9 mouse cellular contexts compared by ENCODE assay signal in genomic region chr5:35244204-35244603, GRCm38 (mm10). TPM values are rescaled to one million over a fixed set of nuclear protein-coding genes. Genes with fewer than 3 reads are reported as not detected.
DNase-seq lines count a peak whose midpoint lies in the region; ATAC-seq and TF ChIP-seq lines count a peak whose summit lies in the region.
"Had no signal": no experiment of that assay in that cellular context is flagged by ENCODE, and none has a peak within 500 bp of the region (broad histone marks: within the 10 kb centered on the region; RNA-seq: fewer than 3 reads in every experiment).

No protein-coding gene starts in this region.

- TF ChIP-seq POLR2A in cerebellum, adult 2 months (IDR thresholded peaks at IDR 0.05; ENCODE audit: borderline replicate concordance, insufficient read depth, low read length) = no peak
- TF ChIP-seq POLR2A in lung, adult 2 months (IDR thresholded peaks at IDR 0.05; ENCODE audit: borderline replicate concordance, extremely low read depth, low read depth, low read length) = no peak

- TF ChIP-seq CTCF in cerebellum, adult 2 months (IDR thresholded peaks at IDR 0.05; ENCODE audit: borderline replicate concordance, insufficient read depth, low read depth, low read length) = 0 out of 2 replicates have a peak, but pooled peaks have one; percentile 30
- TF ChIP-seq CTCF in lung, adult 2 months (IDR thresholded peaks at IDR 0.05; ENCODE audit: insufficient read depth, low read length) = 0 out of 2 replicates have a peak, but pooled peaks have one; percentile 7

- H3K27ac ChIP-seq in cerebellum, adult 2 months (ENCODE audit: insufficient read depth, low read length) = no peak overlapping the region
- H3K27ac ChIP-seq: macrophage had no signal

- H3K4me1 ChIP-seq in cerebellum, adult 2 months (ENCODE audit: control insufficient read depth, insufficient read depth, low read length) = peaks cover 4% of the 10 kb centered on the region
- H3K4me1 ChIP-seq in lung, adult 2 months (ENCODE audit: control insufficient read depth, insufficient read depth, low read length) = no peaks in the 10 kb centered on the region

- no peak overlapping the region for H3K4me3 ChIP-seq in cerebellum, adult 2 months (replicated peaks; ENCODE audit: insufficient read depth, low read depth, low read length)
- H3K4me3 ChIP-seq in lung, adult 2 months (replicated peaks; ENCODE audit: extremely low read depth, low read depth, low read length) = no peak overlapping the region

- 68% methylated on average over 1 of the region's 1 CpGs for WGBS in cerebellum, adult 2 months
- 6% methylated on average over 1 of the region's 1 CpGs for WGBS in lung, adult 2 months

- peak in 1 of 2 experiments; percentile 15 for DNase-seq in cerebellum, adult 2 months
- no peak for DNase-seq in cerebellum, postnatal 25 days
- no peak for DNase-seq in lung, adult 2 months
- DNase-seq in lung, postnatal 25 days (ENCODE audit: low spot score) = no peak
- DNase-seq in embryo, embryonic 10 days (ENCODE audit: low spot score) = peak; percentile 50
- peak; percentile 6 for DNase-seq in lung, postnatal 36 days
- DNase-seq in urinary bladder, postnatal 10 days (ENCODE audit: low spot score) = no peak

- H3K27me3 ChIP-seq in cerebellum, adult 2 months (ENCODE audit: control insufficient read depth, insufficient read depth, low read length) = no peaks in the 10 kb centered on the region

- ATAC-seq in granulocyte monocyte progenitor cell, adult 5-6 weeks (replicated peaks; ENCODE audit: poor library complexity, severe bottlenecking) = no peak

RNA-seq across cellular contexts. Expression of gene Adra2c, which starts 33.9 kb away (rescaled TPM):
- polyA plus RNA-seq in cerebellum, adult 2 months (2012; rRNA removed) = 8.4 and 9.1 TPM in 2 replicates
- polyA plus RNA-seq in lung, adult 2 months (2012; rRNA removed) = 0.07 and 0.14 TPM in 2 replicates
- total RNA-seq in granulocyte monocyte progenitor cell, adult 5-6 weeks (2014; fragmentation: Nextera tagmentation) = not detected in 2 replicates
- total RNA-seq in granulocyte monocyte progenitor cell, adult 5-6 weeks (2017) = not detected in 2 replicates
- polyA plus RNA-seq: macrophage had no signal

Comparison
In these comparisons a context has a peak if more than half of its experiments do, and no peak if none do; other contexts are left out.
1. DNase-seq: peak in embryo, embryonic 10 days (single experiment) and lung, postnatal 36 days (single experiment); none in cerebellum, postnatal 25 days (0 of 2), lung, adult 2 months (single experiment), lung, postnatal 25 days (single experiment) and urinary bladder, postnatal 10 days (single experiment).